Mouse (Mus musculus) megakaryocyte, embryonic 14.5 days (primary cell): ENCODE measurements around the gene Smco4.

ENCODE experiments used
- FLI1 ChIP-seq: IDR thresholded peaks from 2 replicates; pipeline ENCODE4 v1.6.1; 2012; ENCODE audit warnings: low read length, inconsistent platforms, mixed read lengths
- GATA1 ChIP-seq: IDR thresholded peaks from 3 replicates; pipeline ENCODE4 v1.6.1; 2012; ENCODE audit warnings: mixed read lengths, low read length, inconsistent platforms, borderline replicate concordance

DNA sequence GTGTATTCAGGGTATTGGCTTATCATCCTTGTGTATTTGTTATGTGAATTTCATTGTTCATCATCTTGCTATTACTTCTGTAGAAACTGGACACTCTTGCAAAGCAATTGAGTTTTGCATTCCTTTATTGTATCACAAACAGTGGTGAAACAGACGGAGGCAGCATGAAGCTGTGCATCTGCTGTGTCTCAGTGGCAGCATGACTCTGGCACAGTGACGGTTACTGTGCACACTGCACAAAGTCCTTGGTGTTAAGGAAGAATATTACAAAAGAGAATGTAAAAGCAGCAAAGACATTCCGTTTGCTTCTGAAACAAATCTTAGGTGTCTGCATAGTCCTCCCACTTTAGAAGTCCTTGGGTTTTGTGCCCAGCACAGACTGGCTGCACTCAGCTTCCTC, 67.2 kb downstream of the Smco4 start:
- TF ChIP-seq GATA1 (no peak), FLI1 (no peak)
